Mouse (Mus musculus): ENCODE measurements around the gene Olfr988. TPM values are rescaled to one million over a fixed set of nuclear protein-coding genes. Genes with fewer than 3 reads are reported as not detected.

The Olfr988 gene
- not detected in 2 replicates for polyA plus RNA-seq (2012; rRNA removed)

DNA sequence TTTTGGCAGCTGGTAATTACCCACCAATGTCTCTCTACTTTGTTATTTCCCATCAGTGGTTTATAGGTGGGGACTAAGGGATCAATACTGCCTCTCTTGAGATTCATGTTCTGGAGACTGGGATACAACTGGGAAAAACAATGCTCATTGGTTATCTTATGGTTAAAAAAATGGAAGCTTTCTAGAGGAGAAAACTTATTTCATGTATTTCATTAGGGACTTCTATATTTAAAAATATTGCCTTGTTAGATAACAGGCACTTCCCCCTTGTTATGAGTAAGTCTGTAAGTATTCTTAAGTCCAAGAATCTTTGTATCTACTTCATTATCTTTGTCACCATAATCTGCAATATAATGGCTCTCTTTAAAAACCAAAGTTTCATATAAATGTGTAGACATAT lies at the start of gene Olfr988:
Gene Olfr988 (minus strand): TSS at position 101 of the 400 bp plus-strand sequence.

DNA sequence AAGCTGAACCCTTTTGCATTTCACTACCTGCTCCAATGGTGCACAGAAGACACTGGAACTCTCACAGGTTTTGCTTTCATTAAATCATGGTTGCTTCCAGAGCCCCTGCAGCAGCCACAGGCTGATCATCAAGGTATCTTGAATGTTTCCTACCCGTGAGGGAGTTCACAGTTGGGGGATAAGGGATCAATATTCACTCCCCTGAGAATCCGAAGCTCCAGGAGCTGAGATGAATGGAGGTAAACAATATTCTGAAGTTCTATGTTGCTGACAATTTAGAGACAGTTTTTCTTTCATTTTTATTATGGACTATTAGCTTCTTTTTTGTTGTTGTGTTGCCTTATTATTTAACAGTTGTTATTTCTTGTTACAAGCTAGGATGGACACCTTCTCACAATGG lies 46.3 kb upstream of the Olfr988 start, which contains the start of gene Olfr992:
Gene Olfr992 (minus strand): TSS at position 101 of the 400 bp plus-strand sequence.

DNA sequence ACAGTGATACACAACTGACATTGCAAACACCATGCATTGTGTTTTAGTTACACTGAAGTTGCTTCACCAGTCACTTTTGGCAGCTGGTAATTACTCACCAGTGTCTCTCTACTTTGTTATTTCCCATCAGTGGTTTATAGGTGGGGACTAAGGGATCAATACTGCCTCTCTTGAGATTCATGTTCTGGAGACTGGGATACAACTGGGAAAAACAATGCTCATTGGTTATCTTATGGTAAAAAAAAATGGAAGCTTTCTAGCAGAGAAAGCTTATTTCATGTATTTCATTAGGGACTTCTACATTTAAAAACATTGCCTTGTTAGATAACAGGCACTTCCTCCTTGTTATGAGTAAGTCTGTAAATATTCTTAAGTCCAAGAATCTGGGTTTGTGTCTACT lies 23.8 kb downstream of the Olfr988 start, which contains the start of gene Olfr987:
Gene Olfr987 (minus strand): TSS at position 101 of the 400 bp plus-strand sequence.

Other genes with a start within 250 kb of the Olfr988 start
- gene Aplnr, start 227.0 kb downstream of the Olfr988 start, polyA plus RNA-seq (2012; rRNA removed), result 0.75 and 0.87 TPM in 2 replicates
- 0.06 and 0.09 TPM in 2 replicates for gene Lrrc55, start 166.0 kb downstream of the Olfr988 start, polyA plus RNA-seq (2012; rRNA removed)
- not detected in 2 replicates for gene Olfr987, start 23.9 kb downstream of the Olfr988 start, polyA plus RNA-seq (2012; rRNA removed)
- not detected in 2 replicates for gene Olfr992, start 46.2 kb upstream of the Olfr988 start, polyA plus RNA-seq (2012; rRNA removed)
- not detected in 2 replicates for gene Olfr993, start 51.6 kb upstream of the Olfr988 start, polyA plus RNA-seq (2012; rRNA removed)
- not detected in 2 replicates for gene Olfr994, start 73.2 kb upstream of the Olfr988 start, polyA plus RNA-seq (2012; rRNA removed)
- gene Olfr995, start 80.4 kb upstream of the Olfr988 start, polyA plus RNA-seq (2012; rRNA removed), result not detected in 2 replicates
- not detected in 2 replicates for gene 4833423E24Rik, start 155.8 kb upstream of the Olfr988 start, polyA plus RNA-seq (2012; rRNA removed)
- not detected in 2 replicates for gene Olfr996, start 216.0 kb upstream of the Olfr988 start, polyA plus RNA-seq (2012; rRNA removed)
- not detected in 2 replicates for gene Olfr998, start 225.7 kb upstream of the Olfr988 start, polyA plus RNA-seq (2012; rRNA removed)
- gene Olfr1000, start 248.7 kb upstream of the Olfr988 start, polyA plus RNA-seq (2012; rRNA removed), result not detected in 2 replicates

Data from liver, embryonic 14 days (tissue).